Comparison of ENCODE assay signal across 10 mouse cellular contexts in the genomic region with DNA sequence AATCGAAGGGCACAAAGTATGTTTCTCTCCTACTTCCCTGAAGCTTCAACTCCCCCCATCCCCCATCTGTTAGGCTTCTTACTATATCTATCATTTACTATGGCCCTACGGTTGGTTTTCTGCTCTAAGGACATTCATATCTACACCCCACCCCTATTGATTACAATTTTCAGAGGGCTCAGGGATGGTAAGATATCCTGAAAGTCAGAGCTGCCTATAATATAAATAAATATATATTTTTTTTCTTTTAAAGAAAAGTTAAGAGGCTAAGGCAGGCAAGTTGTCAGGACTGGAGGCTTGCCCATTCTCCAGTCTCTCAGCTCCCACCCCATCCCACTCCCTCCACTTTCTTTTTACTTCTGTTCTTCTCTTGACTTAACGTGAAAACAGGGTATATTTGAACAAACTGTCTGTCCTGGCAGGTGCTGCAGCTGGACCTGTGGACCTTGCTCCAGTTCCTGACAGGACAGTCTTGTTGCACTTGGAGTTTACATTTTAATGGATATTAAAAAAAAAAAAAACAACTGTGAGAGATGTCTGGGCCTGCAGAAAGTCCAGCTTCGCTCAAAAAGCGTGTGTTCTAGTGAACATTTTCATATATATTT. TPM values are rescaled to one million over a fixed set of nuclear protein-coding genes. Genes with fewer than 3 reads are reported as not detected.
A peak's percentile ranks its signal among the peaks of the same experiment; 100 is the strongest.
DNase-seq lines count a peak whose midpoint lies in the region; ATAC-seq and TF ChIP-seq lines count a peak whose summit lies in the region.
"Had no signal": no experiment of that assay in that cellular context is flagged by ENCODE, and none has a peak within 500 bp of the region (broad histone marks: within the 10 kb centered on the region; RNA-seq: fewer than 3 reads in every experiment).

No protein-coding gene starts in this region.

- H3K36me3 ChIP-seq in hindbrain, embryonic 12.5 days, result no peaks in the 10 kb centered on the region
- peaks cover 29% of the 10 kb centered on the region for H3K36me3 ChIP-seq in neural tube, embryonic 13.5 days

- H3K4me2 ChIP-seq in hindbrain, embryonic 12.5 days (replicated peaks), result peak overlapping the region; percentile 62
- H3K4me2 ChIP-seq in neural tube, embryonic 13.5 days, result peak overlapping the region; percentile 96

- 28% methylated on average over 5 of the region's 5 CpGs for WGBS in hindbrain, embryonic 12.5 days
- 26% methylated on average over 5 of the region's 5 CpGs for WGBS in neural tube, embryonic 13.5 days

- no peak for ATAC-seq in hindbrain, embryonic 12.5 days (ENCODE audit: low FRiP score)
- ATAC-seq in neural tube, embryonic 13.5 days (ENCODE audit: low read depth), result no peak
- ATAC-seq: Patski had no signal

- no peak for TF ChIP-seq POLR2A in embryonic fibroblast, embryonic 13.5 days (IDR thresholded peaks at IDR 0.05; ENCODE audit: low read depth, low read length)

- H3K4me1 ChIP-seq in embryonic fibroblast, embryonic 13.5 days (ENCODE audit: control insufficient read depth, insufficient read depth, low read length), result peaks cover 4% of the 10 kb centered on the region; the same call in 1 of the 2 replicates
- H3K4me1 ChIP-seq in hindbrain, embryonic 12.5 days, result peaks cover 46% of the 10 kb centered on the region
- peaks cover 93% of the 10 kb centered on the region for H3K4me1 ChIP-seq in neural tube, embryonic 13.5 days (replicated peaks)

- no peak overlapping the region for H3K4me3 ChIP-seq in embryonic fibroblast, embryonic 13.5 days (ENCODE audit: insufficient read depth, low read length)
- H3K4me3 ChIP-seq in hindbrain, embryonic 12.5 days, result no peak overlapping the region
- H3K4me3 ChIP-seq in neural tube, embryonic 13.5 days, result peak overlapping the region; percentile 99; the same call in 1 of the 2 replicates

- peaks cover 89% of the 10 kb centered on the region for H3K27me3 ChIP-seq in hindbrain, embryonic 12.5 days
- H3K27me3 ChIP-seq in neural tube, embryonic 13.5 days, result no peaks in the 10 kb centered on the region
- H3K27me3 ChIP-seq: Patski had no signal

- no peaks in the 10 kb centered on the region for H3K9me3 ChIP-seq in hindbrain, embryonic 12.5 days (replicated peaks)
- H3K9me3 ChIP-seq in neural tube, embryonic 13.5 days, result no peaks in the 10 kb centered on the region

- peak overlapping the region; percentile 30; the same call in 1 of the 2 replicates for H3K27ac ChIP-seq in embryonic fibroblast, embryonic 13.5 days (ENCODE audit: insufficient read depth, low read length)
- peak overlapping the region; percentile 95 for H3K27ac ChIP-seq in hindbrain, embryonic 12.5 days
- peak overlapping the region; percentile 100 for H3K27ac ChIP-seq in neural tube, embryonic 13.5 days (replicated peaks)

- DNase-seq in kidney, adult 9 months, result peak; percentile 68
- no peak for DNase-seq in urinary bladder, adult 2 months (ENCODE audit: low spot score)
- no peak for DNase-seq in thymus, postnatal 14 days
- DNase-seq in thymus, postnatal 10 days (ENCODE audit: low spot score in 2 of 2), result no peak
- DNase-seq: heart, postnatal 4 days; thymus, postnatal 36 days had no signal

- TF ChIP-seq CTCF in embryonic fibroblast, embryonic 13.5 days (IDR thresholded peaks at IDR 0.05; ENCODE audit: borderline replicate concordance, insufficient read depth, low read length), result no peak

- 0 out of 2 replicates have a peak overlapping the region, but pooled peaks have one; percentile 85 for H3K9ac ChIP-seq in hindbrain, embryonic 12.5 days
- H3K9ac ChIP-seq in neural tube, embryonic 13.5 days, result peak overlapping the region; percentile 100

RNA-seq across cellular contexts. Expression of a gene that starts 3.3 kb away (rescaled TPM):
- 6.6 and 11.0 TPM in 2 replicates for polyA plus RNA-seq in embryonic fibroblast, embryonic 13.5 days (2011; ENCODE audit: insufficient read length, low read depth, missing spikeins)
- 58.2 and 73.9 TPM in 2 replicates for polyA plus RNA-seq in hindbrain, embryonic 12.5 days (2016; fragmentation: Nextera tagmentation; extraction: Ambion mirVana)
- 63.0 and 67.1 TPM in 2 replicates for polyA plus RNA-seq in neural tube, embryonic 13.5 days (2015; fragmentation: Nextera tagmentation; extraction: Ambion mirVana)
- 14.3 and 18.1 TPM in 2 replicates for polyA plus RNA-seq in urinary bladder, adult 2 months (2012; rRNA removed)

RNA-seq across cellular contexts. Expression of a gene that starts 18.5 kb away (rescaled TPM):
- not detected in 2 replicates for polyA plus RNA-seq in embryonic fibroblast, embryonic 13.5 days (2011; ENCODE audit: insufficient read length, low read depth, missing spikeins)
- polyA plus RNA-seq in hindbrain, embryonic 12.5 days (2016; fragmentation: Nextera tagmentation; extraction: Ambion mirVana), result 0.82 and 2.2 TPM in 2 replicates
- polyA plus RNA-seq in neural tube, embryonic 13.5 days (2015; fragmentation: Nextera tagmentation; extraction: Ambion mirVana), result 1.2 and 1.6 TPM in 2 replicates
- polyA plus RNA-seq in urinary bladder, adult 2 months (2012; rRNA removed), result 0.16 and 0.17 TPM in 2 replicates
- polyA plus RNA-seq: Patski had no signal

RNA-seq across cellular contexts. Expression of a gene that starts 23.9 kb away (rescaled TPM):
- polyA plus RNA-seq in embryonic fibroblast, embryonic 13.5 days (2011; ENCODE audit: insufficient read length, low read depth, missing spikeins), result 19.1 and 21.9 TPM in 2 replicates
- polyA plus RNA-seq in hindbrain, embryonic 12.5 days (2016; fragmentation: Nextera tagmentation; extraction: Ambion mirVana), result 15.3 and 19.3 TPM in 2 replicates
- 12.8 and 14.7 TPM in 2 replicates for polyA plus RNA-seq in neural tube, embryonic 13.5 days (2015; fragmentation: Nextera tagmentation; extraction: Ambion mirVana)
- polyA plus RNA-seq in urinary bladder, adult 2 months (2012; rRNA removed), result 11.4 and 11.8 TPM in 2 replicates

RNA-seq across cellular contexts. Expression of a gene that starts 29.0 kb away (rescaled TPM):
- 8.3 and 10.4 TPM in 2 replicates for polyA plus RNA-seq in embryonic fibroblast, embryonic 13.5 days (2011; ENCODE audit: insufficient read length, low read depth, missing spikeins)
- 7.7 and 8.1 TPM in 2 replicates for polyA plus RNA-seq in hindbrain, embryonic 12.5 days (2016; fragmentation: Nextera tagmentation; extraction: Ambion mirVana)
- polyA plus RNA-seq in neural tube, embryonic 13.5 days (2015; fragmentation: Nextera tagmentation; extraction: Ambion mirVana), result 7.5 and 8.7 TPM in 2 replicates
- polyA plus RNA-seq in urinary bladder, adult 2 months (2012; rRNA removed), result 6.8 and 7.6 TPM in 2 replicates

RNA-seq across cellular contexts. Expression of a gene that starts 43.9 kb away (rescaled TPM):
- polyA plus RNA-seq in embryonic fibroblast, embryonic 13.5 days (2011; ENCODE audit: insufficient read length, low read depth, missing spikeins), result 4.1 and 5.9 TPM in 2 replicates
- polyA plus RNA-seq in hindbrain, embryonic 12.5 days (2016; fragmentation: Nextera tagmentation; extraction: Ambion mirVana), result 74.3 and 126 TPM in 2 replicates
- 67.1 and 88.3 TPM in 2 replicates for polyA plus RNA-seq in neural tube, embryonic 13.5 days (2015; fragmentation: Nextera tagmentation; extraction: Ambion mirVana)
- polyA plus RNA-seq in urinary bladder, adult 2 months (2012; rRNA removed), result 5.8 and 7.4 TPM in 2 replicates

Comparison
In these comparisons a context has a peak if more than half of its experiments do, and no peak if none do; other contexts are left out.
1. H3K27ac ChIP-seq: peak in every context shown above with its lines; median percentile 100 in neural tube, embryonic 13.5 days; 95 in hindbrain, embryonic 12.5 days; 30 in embryonic fibroblast, embryonic 13.5 days.